Mouse (Mus musculus) urinary bladder, adult 18-20 months (tissue): ENCODE results near the gene Pik3ap1.

Experiments used
- DNase-seq, 2 experiments: peaks; one replicate each; pipeline ENCODE4 v3.0.0; 2022; ENCODE audit warnings: low spot score in 2 of 2, mixed read lengths in 2 of 2

Pik3ap1 gene

GRCm38 (mm10) chr19:41279724-41280244, 105.1 kb downstream of the Pik3ap1 start:
- DNase-seq, result no peak

GRCm38 (mm10) chr19:41278606-41279005, 106.3 kb downstream of the Pik3ap1 start:
- no peak for DNase-seq

GRCm38 (mm10) chr19:41275588-41275987, 109.3 kb downstream of the Pik3ap1 start:
- DNase-seq, result no peak

GRCm38 (mm10) chr19:41270906-41271305, 114.0 kb downstream of the Pik3ap1 start:
- no peak for DNase-seq

- DNase-seq, result no peak
Observed at GRCm38 (mm10) chr19:41270151-41270727, 114.7 kb downstream of the Pik3ap1 start.

GRCm38 (mm10) chr19:41266251-41266901, 118.5 kb downstream of the Pik3ap1 start:
- no peak for DNase-seq

- no peak for DNase-seq
Observed at GRCm38 (mm10) chr19:41264331-41264799, 120.5 kb downstream of the Pik3ap1 start.

- DNase-seq, result peak; percentile 81
Observed at GRCm38 (mm10) chr19:41263630-41264295, 121.1 kb downstream of the Pik3ap1 start, which contains the start of gene Tm9sf3. TSS of gene Tm9sf3 (minus strand) at chr19:41263997.

- peak; percentile 52 to 86 for DNase-seq
Observed at GRCm38 (mm10) chr19:41262712-41263629, 121.9 kb downstream of the Pik3ap1 start.

- no peak for DNase-seq
Observed at GRCm38 (mm10) chr19:41260736-41261135, 124.2 kb downstream of the Pik3ap1 start.

- DNase-seq, result no peak
Observed at GRCm38 (mm10) chr19:41259256-41259655, 125.6 kb downstream of the Pik3ap1 start.

- DNase-seq, result no peak
Observed at GRCm38 (mm10) chr19:41258707-41259106, 126.2 kb downstream of the Pik3ap1 start.

GRCm38 (mm10) chr19:41254584-41254983, 130.3 kb downstream of the Pik3ap1 start:
- no peak for DNase-seq

GRCm38 (mm10) chr19:41248968-41249367, 135.9 kb downstream of the Pik3ap1 start:
- DNase-seq, result no peak

GRCm38 (mm10) chr19:41248271-41248670, 136.6 kb downstream of the Pik3ap1 start:
- no peak for DNase-seq

- DNase-seq, result no peak
Observed at GRCm38 (mm10) chr19:41246271-41246670, 138.6 kb downstream of the Pik3ap1 start.

GRCm38 (mm10) chr19:41244581-41244980, 140.3 kb downstream of the Pik3ap1 start:
- DNase-seq, result peak; percentile 18 to 26

GRCm38 (mm10) chr19:41241997-41242396, 142.9 kb downstream of the Pik3ap1 start:
- no peak for DNase-seq

- DNase-seq, result no peak
Observed at GRCm38 (mm10) chr19:41233698-41234097, 151.2 kb downstream of the Pik3ap1 start.
